Mouse (Mus musculus) heart, embryonic 10.5 days (tissue): ENCODE results near the gene Kras. TPM values are rescaled to one million over a fixed set of nuclear protein-coding genes. Genes with fewer than 3 reads are reported as not detected.

Experiments
- DNase-seq: peaks from one replicate; pipeline ENCODE4 v3.0.0-alpha.2; 2017; ENCODE audit warnings: low spot score
- H3K27ac ChIP-seq: fragments of 300-500 bp; sonication (generic); 2 replicates; pipeline ENCODE4 v1.5.1; 2016; ENCODE audit warnings: mild to moderate bottlenecking
- H3K27me3 ChIP-seq: fragments of 300-500 bp; sonication (generic); 2 replicates; pipeline ENCODE4 v1.6.1; 2016; ENCODE audit warnings: mild to moderate bottlenecking; ENCODE audit not compliant: poor library complexity, insufficient read depth, severe bottlenecking
- H3K36me3 ChIP-seq: fragments of 300-500 bp; sonication (generic); 2 replicates; pipeline ENCODE4 v1.6.1; 2016; ENCODE audit warnings: mild to moderate bottlenecking, moderate library complexity
- H3K4me1 ChIP-seq: fragments of 300-500 bp; sonication (generic); 2 replicates; pipeline ENCODE4 v1.6.1; 2016; ENCODE audit warnings: mild to moderate bottlenecking
- H3K4me3 ChIP-seq: fragments of 300-500 bp; sonication (generic); 2 replicates; pipeline ENCODE4 v1.5.1; 2016; ENCODE audit warnings: mild to moderate bottlenecking, moderate library complexity
- H3K9me3 ChIP-seq: fragments of 300-500 bp; sonication (generic); 2 replicates; pipeline ENCODE4 v1.6.1; 2016; ENCODE audit warnings: mild to moderate bottlenecking, moderate library complexity
- WGBS: fragments of 180-500 bp; shearing (Covaris S2); methylation state at CpG from one replicate; pipeline ENCODE4 v1.1.7; 2016; 5-methylcytosine and 5-hydroxymethylcytosine counted together
- polyA plus RNA-seq: library from polyadenylated mRNA; unstranded; fragments of >200 nt; fragmentation: Nextera tagmentation; extraction: Ambion mirVana; gene quantifications from 2 replicates; pipeline ENCODE4 v1.2.1, GENCODE M21; 2016

Kras gene
- 45.2 and 70.6 TPM in 2 replicates for polyA plus RNA-seq

- Histone ChIP-seq H3K27ac (peak within 1 kb of the TSS; percentile 96), H3K4me1 (peaks cover 11% of the 10 kb centered on the region)
- WGBS: 2% methylated on average over 76 of the region's 83 CpGs
Observed at GRCm38 (mm10) chr6:145250185-145250791, at the start of gene Kras. Kras (minus strand) TSS chr6:145250239.

GRCm38 (mm10) chr6:145297626-145298025 is 47.6 kb upstream of the Kras start:
- 58% methylated on average over 7 of the region's 7 CpGs for WGBS
- H3K27me3 ChIP-seq: peaks cover 96% of the 10 kb centered on the region

More at GRCm38 (mm10) chr6:145250185-145250791, at the start of gene Kras:
- peaks cover 12% of the 10 kb centered on the region; the same call in 1 of the 2 replicates for H3K36me3 ChIP-seq
- no peaks in the 10 kb centered on the region for H3K9me3 ChIP-seq
- H3K4me3 ChIP-seq: peak within 1 kb of the TSS; percentile 94
- H3K27me3 ChIP-seq: peaks cover 48% of the 10 kb centered on the region
- peak; percentile 95 for DNase-seq

GRCm38 (mm10) chr6:145296979-145297378 is 46.9 kb upstream of the Kras start:
- 0 out of 2 replicates have a peak, but pooled peaks cover 7% of the 10 kb centered on the region for H3K4me1 ChIP-seq
- no peak overlapping the region for H3K4me3 ChIP-seq
- no peak for DNase-seq
- no peak overlapping the region for H3K27ac ChIP-seq
- 82% methylated on average over 7 of the region's 7 CpGs for WGBS
- H3K9me3 ChIP-seq: peaks cover 5% of the 10 kb centered on the region; the same call in 1 of the 2 replicates
- H3K27me3 ChIP-seq: peaks cover 96% of the 10 kb centered on the region
- H3K36me3 ChIP-seq: no peaks in the 10 kb centered on the region

More at GRCm38 (mm10) chr6:145297626-145298025, 47.6 kb upstream of the Kras start:
- no peak for DNase-seq
- no peaks in the 10 kb centered on the region for H3K36me3 ChIP-seq
- H3K4me3 ChIP-seq: no peak overlapping the region
- peaks cover 5% of the 10 kb centered on the region; the same call in 1 of the 2 replicates for H3K9me3 ChIP-seq
- H3K4me1 ChIP-seq: 0 out of 2 replicates have a peak, but pooled peaks cover 8% of the 10 kb centered on the region
- H3K27ac ChIP-seq: no peak overlapping the region

GRCm38 (mm10) chr6:145295171-145295570 is 45.1 kb upstream of the Kras start:
- H3K36me3 ChIP-seq: no peaks in the 10 kb centered on the region
- WGBS: 54% methylated on average over 11 of the region's 11 CpGs
- no peak overlapping the region for H3K4me3 ChIP-seq
- no peak overlapping the region for H3K27ac ChIP-seq
- no peaks in the 10 kb centered on the region for H3K9me3 ChIP-seq
- 0 out of 2 replicates have a peak, but pooled peaks cover 7% of the 10 kb centered on the region for H3K4me1 ChIP-seq
- DNase-seq: peak; percentile 72
- H3K27me3 ChIP-seq: peaks cover 93% of the 10 kb centered on the region

DNA sequence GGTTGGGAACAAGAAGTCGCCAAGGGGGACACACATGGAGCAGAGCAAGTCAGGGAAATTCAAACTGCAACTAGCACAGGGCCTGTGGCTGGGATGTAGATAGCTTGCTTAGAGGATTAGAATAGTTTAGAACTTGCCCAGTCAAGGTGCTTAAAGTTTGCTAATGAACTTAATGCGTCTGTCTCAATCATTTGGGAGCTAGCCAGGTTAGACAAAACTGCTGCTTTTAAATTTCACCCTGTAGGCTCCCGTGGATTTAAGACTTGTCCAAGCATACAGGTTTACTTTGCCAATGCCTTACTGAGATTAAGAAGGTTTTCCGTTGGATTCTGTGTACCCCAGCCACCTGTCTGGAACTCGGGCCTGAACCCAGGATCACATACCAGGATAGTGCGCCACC is 43.1 kb upstream of the Kras start:
- H3K36me3 ChIP-seq: no peaks in the 10 kb centered on the region
- H3K4me3 ChIP-seq: no peak overlapping the region
- DNase-seq: no peak
- 0 out of 2 replicates have a peak, but pooled peaks cover 7% of the 10 kb centered on the region for H3K4me1 ChIP-seq
- 72% methylated on average over 6 of the region's 6 CpGs for WGBS
- H3K9me3 ChIP-seq: no peaks in the 10 kb centered on the region
- H3K27me3 ChIP-seq: peaks cover 84% of the 10 kb centered on the region
- H3K27ac ChIP-seq: no peak overlapping the region

- DNase-seq: peak; percentile 69
- no peaks in the 10 kb centered on the region for H3K4me1 ChIP-seq
- no peaks in the 10 kb centered on the region for H3K36me3 ChIP-seq
- H3K4me3 ChIP-seq: no peak overlapping the region
- H3K27ac ChIP-seq: no peak overlapping the region
- H3K9me3 ChIP-seq: no peaks in the 10 kb centered on the region; the same call in 1 of the 2 replicates
- WGBS: 80% methylated on average over 13 of the region's 13 CpGs
- peaks cover 82% of the 10 kb centered on the region for H3K27me3 ChIP-seq
Observed at GRCm38 (mm10) chr6:145291383-145292289, 41.6 kb upstream of the Kras start.

GRCm38 (mm10) chr6:145285656-145286055 is 35.6 kb upstream of the Kras start:
- WGBS: 76% methylated on average over 4 of the region's 4 CpGs
- no peaks in the 10 kb centered on the region; the same call in 1 of the 2 replicates for H3K9me3 ChIP-seq
- H3K27ac ChIP-seq: no peak overlapping the region
- no peaks in the 10 kb centered on the region for H3K4me1 ChIP-seq
- no peaks in the 10 kb centered on the region for H3K36me3 ChIP-seq
- no peak overlapping the region for H3K4me3 ChIP-seq
- no peak for DNase-seq
- peaks cover 43% of the 10 kb centered on the region for H3K27me3 ChIP-seq

DNA sequence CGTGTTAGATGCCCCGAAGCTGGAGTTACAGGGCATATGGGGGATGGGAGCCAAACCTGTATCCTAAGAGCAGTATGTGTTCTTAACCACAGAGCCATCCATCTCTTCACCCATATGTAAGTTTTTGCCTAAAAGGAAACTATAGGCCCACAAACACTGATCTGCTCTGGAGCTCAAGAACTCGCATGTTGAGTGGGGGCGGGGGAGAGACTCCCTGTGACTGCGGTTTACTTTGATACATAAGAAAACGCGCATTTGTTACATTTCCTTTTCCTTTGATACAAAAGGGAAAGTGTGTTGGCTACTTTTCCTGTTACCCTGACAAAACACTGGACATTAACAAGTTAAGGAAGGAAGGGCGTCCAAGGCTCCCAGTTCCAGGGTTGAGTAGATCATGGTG is 34.2 kb upstream of the Kras start:
- Histone ChIP-seq H3K9me3 (no peaks in the 10 kb centered on the region; the same call in 1 of the 2 replicates), H3K4me1 (no peaks in the 10 kb centered on the region), H3K36me3 (no peaks in the 10 kb centered on the region), H3K4me3 (no peak overlapping the region), H3K27ac (no peak overlapping the region), H3K27me3 (peaks cover 50% of the 10 kb centered on the region)
- WGBS: 86% methylated on average over 8 of the region's 8 CpGs
- no peak for DNase-seq

- WGBS: 61% methylated on average over 9 of the region's 9 CpGs
Observed at GRCm38 (mm10) chr6:145277138-145277763, 27.2 kb upstream of the Kras start.

DNA sequence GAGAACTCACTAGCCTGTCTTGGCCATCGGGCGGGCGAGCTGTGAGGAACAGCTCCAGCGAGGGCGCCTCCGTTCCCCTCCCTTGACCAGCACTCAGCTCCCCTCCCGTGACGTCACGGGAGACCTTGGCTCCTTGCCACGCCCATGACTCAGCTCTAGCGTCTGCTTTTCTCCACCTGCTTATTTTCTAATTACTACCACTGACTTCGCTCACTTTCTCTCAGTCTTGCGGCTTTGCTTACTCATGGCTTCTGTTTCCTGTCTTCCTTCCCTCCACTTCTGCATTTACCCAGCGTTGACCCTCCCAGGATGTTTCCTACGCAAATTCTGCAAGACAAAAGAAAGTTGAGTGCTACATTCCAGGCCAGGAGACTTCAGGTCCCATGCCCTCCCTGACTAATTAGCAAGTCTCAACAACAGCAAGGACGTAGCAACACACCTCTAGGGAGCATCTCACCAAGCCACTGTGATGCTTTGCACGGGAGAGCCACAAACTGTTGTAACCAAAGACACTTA is 26.3 kb upstream of the Kras start:
- H3K4me3 ChIP-seq: peak overlapping the region; percentile 50
- H3K27ac ChIP-seq: peak overlapping the region; percentile 67; the same call in 1 of the 2 replicates
- H3K9me3 ChIP-seq: no peaks in the 10 kb centered on the region
- 4% methylated on average over 17 of the region's 17 CpGs for WGBS
- DNase-seq: peak; percentile 90
- H3K27me3 ChIP-seq: peaks cover 96% of the 10 kb centered on the region
- H3K36me3 ChIP-seq: no peaks in the 10 kb centered on the region
- H3K4me1 ChIP-seq: peaks cover 11% of the 10 kb centered on the region

More at GRCm38 (mm10) chr6:145277138-145277763, 27.2 kb upstream of the Kras start:
- Histone ChIP-seq H3K4me1 (peaks cover 11% of the 10 kb centered on the region), H3K4me3 (no peak overlapping the region), H3K36me3 (no peaks in the 10 kb centered on the region), H3K27me3 (peaks cover 90% of the 10 kb centered on the region), H3K27ac (no peak overlapping the region), H3K9me3 (no peaks in the 10 kb centered on the region)
- DNase-seq: no peak

DNA sequence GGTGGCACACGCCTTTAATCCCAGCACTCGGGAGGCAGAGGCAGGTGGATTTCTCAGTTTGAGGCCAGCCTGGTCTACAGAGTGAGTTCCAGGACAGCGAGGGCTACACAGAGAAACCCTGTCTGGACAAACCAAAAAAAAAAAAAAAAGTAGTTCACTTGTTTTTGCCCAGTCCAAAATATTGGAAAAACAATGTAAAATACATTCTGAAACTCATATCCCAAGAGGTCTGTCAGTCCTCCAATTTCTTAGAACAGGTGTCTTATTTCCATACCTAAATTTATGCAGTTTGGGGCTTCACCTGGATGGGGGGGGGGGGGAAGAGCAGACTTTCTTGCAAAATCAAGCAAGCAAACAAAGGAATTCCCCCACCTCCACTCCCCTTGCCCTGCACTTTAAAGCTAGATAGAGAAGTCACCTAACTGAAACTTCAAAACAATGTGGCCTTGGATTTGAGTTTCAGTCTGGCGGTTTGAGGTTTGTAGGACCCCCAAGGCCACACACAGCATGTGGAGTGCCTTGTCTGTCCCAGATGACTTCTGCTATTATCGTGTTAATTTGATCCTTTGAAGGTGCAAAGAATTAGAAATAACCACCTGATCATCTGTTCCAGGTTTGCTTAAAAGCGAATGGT is 25.7 kb upstream of the Kras start:
- WGBS: 48% methylated on average over 6 of the region's 6 CpGs
- Histone ChIP-seq H3K4me3 (peak overlapping the region; percentile 50), H3K36me3 (no peaks in the 10 kb centered on the region), H3K27me3 (peaks cover 90% of the 10 kb centered on the region), H3K4me1 (peaks cover 11% of the 10 kb centered on the region), H3K9me3 (no peaks in the 10 kb centered on the region), H3K27ac (0 out of 2 replicates have a peak overlapping the region, but pooled peaks have one; percentile 67)
- DNase-seq: no peak
